Mouse (Mus musculus) kidney, adult 9 months (tissue): ENCODE measurements at regions not wholly inside any gene's neighbourhood (a gene's known extent, or its start where the extent isn't known, plus 50 kb on each side); places are given as distances from the start of the nearest gene placed in this dataset.

Experiments used
- DNase-seq: peaks from one replicate; pipeline ENCODE4 v3.0.0; 2022

DNA sequence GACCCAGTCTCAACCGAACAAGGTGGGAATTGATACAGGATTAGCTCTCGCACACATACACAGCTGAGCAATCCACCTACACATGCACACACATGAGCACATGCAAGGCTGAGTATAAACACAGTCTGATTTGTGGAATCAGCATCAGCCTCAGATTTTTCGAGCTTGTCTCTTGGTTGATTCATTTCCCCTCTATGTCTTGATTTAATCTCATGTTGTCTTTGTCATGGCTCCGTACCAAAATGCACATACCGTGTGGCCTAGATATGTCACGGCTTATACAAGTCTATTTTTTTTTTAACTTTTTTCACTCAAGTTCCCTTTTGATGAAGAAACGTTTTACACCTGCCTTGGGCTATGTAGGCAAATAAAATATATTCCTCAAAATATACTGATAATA, 88.6 kb upstream of the Mycn start:
- DNase-seq: no peak

GRCm38 (mm10) chr12:13028086-13028485, 86.4 kb upstream of the Mycn start:
- DNase-seq: no peak

DNA sequence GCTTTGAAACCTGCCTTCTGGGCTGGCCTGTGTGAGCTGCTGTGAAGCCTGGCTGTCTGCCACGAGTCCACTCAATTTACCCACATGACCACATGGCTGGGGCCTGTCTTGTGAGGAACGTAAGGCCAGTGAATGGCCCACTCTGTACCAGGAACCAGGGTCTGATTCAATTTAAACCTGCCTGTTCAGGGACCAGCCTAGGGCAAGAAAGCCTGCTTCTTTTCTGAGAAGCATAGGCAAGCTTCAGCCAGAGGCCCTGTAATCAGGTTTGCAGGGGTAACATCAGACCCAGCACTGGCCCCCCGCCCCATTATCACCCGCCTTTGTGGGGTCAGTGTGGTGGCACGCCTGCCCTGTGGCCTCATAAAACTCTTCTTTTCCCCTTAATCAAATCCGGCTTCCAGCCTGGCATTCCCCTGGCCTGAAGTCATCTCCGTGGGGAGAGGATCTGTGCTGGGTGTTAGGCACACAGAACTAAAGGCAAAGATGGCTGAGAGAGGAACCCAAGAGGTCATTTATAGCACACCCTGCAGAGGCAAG, 84.4 kb upstream of the Mycn start:
- no peak for DNase-seq

GRCm38 (mm10) chr12:13024215-13024841, 82.6 kb upstream of the Mycn start:
- no peak for DNase-seq

GRCm38 (mm10) chr12:13011023-13011761, 69.5 kb upstream of the Mycn start:
- no peak for DNase-seq

DNA sequence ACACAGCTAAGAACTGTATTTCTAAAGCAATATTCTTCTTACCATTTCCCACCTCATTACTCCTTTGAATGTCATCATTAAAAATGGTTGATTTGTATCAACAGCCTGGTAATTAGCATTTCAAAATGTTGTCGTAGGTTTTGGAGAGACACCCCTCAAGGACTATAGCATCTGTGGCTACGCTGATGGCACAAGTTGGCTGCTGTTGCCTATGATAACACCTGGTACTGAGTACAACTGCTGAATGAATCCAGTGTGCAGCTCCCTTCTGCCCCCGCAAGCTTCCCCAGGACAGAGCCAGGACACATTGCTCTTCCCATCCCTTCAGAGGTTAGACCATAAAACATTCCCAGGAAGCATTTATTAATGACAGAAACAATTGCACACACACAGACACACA, 68.7 kb upstream of the Mycn start:
- no peak for DNase-seq

- DNase-seq: no peak
Measured at GRCm38 (mm10) chr12:13009470-13009869, 67.8 kb upstream of the Mycn start.

DNA sequence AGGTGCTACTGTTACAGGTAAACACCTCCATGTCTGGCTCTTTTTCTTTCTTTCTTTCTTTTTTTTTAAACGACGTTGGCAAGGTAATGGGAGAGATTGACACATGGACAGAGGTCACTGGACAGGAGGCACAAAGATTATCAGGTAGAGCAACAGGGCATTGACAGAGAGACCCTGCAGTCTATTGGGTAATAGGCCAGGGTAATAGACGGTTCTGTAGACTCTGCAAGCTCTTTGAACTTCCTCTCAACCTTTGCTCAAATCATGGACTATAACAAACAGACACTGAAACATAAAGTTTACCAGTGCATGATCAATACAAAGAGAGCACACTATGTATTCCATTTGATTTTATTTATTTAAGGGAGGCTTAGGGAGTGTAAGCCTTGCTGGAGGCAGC, 61.0 kb upstream of the Mycn start:
- no peak for DNase-seq

GRCm38 (mm10) chr12:13002069-13002590, 60.4 kb upstream of the Mycn start:
- DNase-seq: no peak

DNA sequence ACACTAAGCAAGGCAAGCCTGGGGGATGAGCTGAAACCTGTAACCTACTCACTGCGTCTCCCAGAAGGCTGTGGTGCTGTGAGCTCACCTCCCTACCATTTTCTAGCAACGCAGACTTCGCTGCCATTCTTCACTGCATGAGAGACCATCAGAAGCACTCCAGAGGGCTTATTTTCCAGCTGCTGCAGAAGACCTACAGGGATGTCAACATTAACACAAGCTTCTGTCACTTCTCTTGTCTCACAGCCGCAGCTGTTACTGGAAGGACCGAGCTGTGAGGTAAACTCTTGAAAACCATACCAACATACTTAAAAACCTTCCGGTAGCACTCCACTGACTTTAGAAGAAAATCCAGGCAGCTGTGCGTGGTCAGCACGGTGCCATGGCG, 54.3 kb upstream of the Mycn start:
- DNase-seq: no peak

DNA sequence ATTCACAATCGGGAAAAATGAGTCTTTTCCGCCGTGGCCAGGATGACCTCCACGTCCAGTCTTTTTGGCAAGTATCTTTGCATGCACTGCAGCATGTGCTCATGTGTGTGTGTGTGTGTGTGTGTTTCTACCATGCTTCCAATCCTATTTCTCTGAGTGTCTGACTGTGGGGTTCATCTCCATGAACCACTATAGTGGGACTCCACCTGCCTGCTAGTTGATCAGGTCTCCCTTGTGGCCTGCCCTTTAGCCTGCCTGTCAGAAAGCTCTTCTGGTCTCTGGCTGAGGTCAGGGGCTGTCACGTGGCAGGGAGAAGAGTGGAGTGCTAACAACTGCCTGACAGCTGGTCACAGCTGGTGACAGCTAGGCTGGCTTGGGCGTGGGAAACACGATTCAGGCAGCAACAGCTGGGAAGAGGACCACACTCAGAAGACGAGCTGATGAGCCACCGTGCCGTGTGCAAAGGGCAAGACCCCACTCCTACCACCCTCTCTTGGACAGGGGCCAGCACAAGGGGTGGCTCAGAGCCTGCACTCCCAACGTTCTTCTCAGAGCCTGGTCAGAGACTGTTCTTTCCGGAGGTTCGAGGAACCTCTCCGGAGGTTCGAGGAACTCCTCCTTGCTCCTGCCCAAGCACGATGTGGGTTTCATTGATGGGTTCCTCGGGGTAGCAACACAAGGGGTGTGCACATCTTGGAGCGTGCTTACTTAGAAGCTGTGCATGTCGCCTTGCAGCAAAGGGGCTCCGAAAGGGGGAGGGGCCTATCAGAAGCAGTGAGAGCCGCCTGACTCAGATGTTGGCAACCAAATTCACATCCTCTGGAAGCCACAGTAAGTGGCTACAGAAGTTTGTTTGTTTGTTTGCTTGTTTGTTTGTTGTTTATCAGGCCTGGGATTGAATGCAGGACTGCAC, 53.6 kb upstream of the Mycn start:
- DNase-seq: peak; percentile 65

- DNase-seq: no peak
Measured at GRCm38 (mm10) chr12:12993894-12994714, 52.4 kb upstream of the Mycn start.
